Mouse (Mus musculus) G1E (cell line): ENCODE measurements around the gene Dusp11. TPM values are rescaled to one million over a fixed set of nuclear protein-coding genes. Genes with fewer than 3 reads are reported as not detected.
"Not testable (repeated sequence)": the region's sequence is repeated elsewhere in the genome, so short reads cannot be mapped to it uniquely, and the experiment has no call there.

Source experiments
- ATAC-seq: 2 replicates; pipeline ENCODE4 v1.8.0; 2016; ENCODE audit warnings: mild to moderate bottlenecking; ENCODE audit not compliant: insufficient number of reproducible peaks, poor library complexity, low FRiP score, severe bottlenecking; ENCODE audit errors: extremely low read depth
- DNase-seq: peaks from one replicate; pipeline ENCODE4 v3.0.0; 2012; ENCODE audit warnings: low spot score
- H3K27me3 ChIP-seq: 2 replicates; pipeline ENCODE4 v1.6.1; 2012; ENCODE audit warnings: mild to moderate bottlenecking, low read length, inconsistent platforms; ENCODE audit not compliant: insufficient read depth
- H3K36me3 ChIP-seq: replicated peaks from 2 replicates; pipeline ENCODE3; 2012; ENCODE audit warnings: mild to moderate bottlenecking, inconsistent platforms
- H3K4me1 ChIP-seq: 2 replicates; pipeline ENCODE4 v1.6.1; 2012; ENCODE audit warnings: low read depth, low read length, inconsistent platforms, mixed read lengths; ENCODE audit not compliant: insufficient read depth
- H3K4me3 ChIP-seq: 2 replicates; pipeline ENCODE4 v1.5.1; 2012; ENCODE audit warnings: low read depth, mild to moderate bottlenecking, inconsistent platforms, low read length, moderate library complexity, mixed read lengths
- H3K9me3 ChIP-seq: replicated peaks from 2 replicates; pipeline ENCODE4 v1.6.1; 2012; ENCODE audit warnings: inconsistent platforms
- CTCF ChIP-seq: IDR thresholded peaks from 2 replicates; pipeline ENCODE4 v1.5.1; 2012; ENCODE audit warnings: low read depth, low read length, inconsistent platforms, mixed read lengths
- GATA1 ChIP-seq: IDR thresholded peaks from 2 replicates; pipeline ENCODE4 v1.6.1; 2012; ENCODE audit warnings: borderline replicate concordance, low read length, inconsistent platforms, mixed read lengths
- GATA2 ChIP-seq: IDR thresholded peaks from 2 replicates; pipeline ENCODE4 v1.6.1; 2012; ENCODE audit warnings: low read depth, low read length, inconsistent platforms, borderline replicate concordance
- POLR2AphosphoS5 ChIP-seq: IDR thresholded peaks from 2 replicates; pipeline ENCODE4 v1.6.1; 2012; ENCODE audit warnings: low read depth, low read length, inconsistent platforms; ENCODE audit not compliant: insufficient replicate concordance
- TAL1 ChIP-seq: conservative IDR thresholded peaks from 2 replicates; pipeline ENCODE4 v1.6.1; 2012; ENCODE audit warnings: low read depth, low read length, inconsistent platforms, mixed read lengths
- polyA plus RNA-seq: library from polyadenylated mRNA; stranded (reverse); fragments of >175 nt; gene quantifications from 2 replicates; pipeline ENCODE4 v1.2.3, GENCODE M21; 2012
- total RNA-seq, 2 experiments: library from RNA; stranded (forward) in 1 of 2; stranded (reverse) in 1 of 2; fragments of 200-1000 nt in 1 of 2; fragments of >200 nt in 1 of 2; fragmentation: Nextera tagmentation in 1 of 2; gene quantifications; 2 replicates each; pipeline ENCODE4 v1.2.3; 2014 to 2017

Gene Dusp11
- total and polyA plus RNA-seq, 3 experiments: 59.6 to 254 (median 82.0) TPM

- no peak; the same call in 1 of the 2 replicates for ATAC-seq
Measured at GRCm38 (mm10) chr6:85969889-85970288, 8.4 kb upstream of the Dusp11 start.

GRCm38 (mm10) chr6:85966686-85967085 is 5.2 kb upstream of the Dusp11 start:
- ATAC-seq: no peak
- DNase-seq: no peak
- no peaks in the 10 kb centered on the region for H3K36me3 ChIP-seq

More at GRCm38 (mm10) chr6:85969889-85970288, 8.4 kb upstream of the Dusp11 start:
- Histone ChIP-seq H3K4me3 (no peak overlapping the region), H3K4me1 (peaks cover 4% of the 10 kb centered on the region; the same call in 1 of the 2 replicates), H3K36me3 (no peaks in the 10 kb centered on the region), H3K27me3 (peaks cover 36% of the 10 kb centered on the region), H3K9me3 (no peaks in the 10 kb centered on the region)
- TF ChIP-seq CTCF (no peak), GATA2 (no peak), GATA1 (no peak), POLR2AphosphoS5 (no peak)
- no peak for DNase-seq

GRCm38 (mm10) chr6:85966081-85966480 is 4.6 kb upstream of the Dusp11 start:
- not testable (repeated sequence) for H3K9me3 ChIP-seq, DNase-seq, H3K4me3 ChIP-seq, H3K36me3 ChIP-seq, ATAC-seq, H3K4me1 ChIP-seq
- H3K27me3 ChIP-seq: peaks cover 17% of the 10 kb centered on the region

More at GRCm38 (mm10) chr6:85966686-85967085, 5.2 kb upstream of the Dusp11 start:
- TF ChIP-seq POLR2AphosphoS5: no peak
- TF ChIP-seq GATA1: no peak
- peaks cover 23% of the 10 kb centered on the region for H3K27me3 ChIP-seq
- peaks cover 6% of the 10 kb centered on the region for H3K4me1 ChIP-seq
- no peaks in the 10 kb centered on the region for H3K9me3 ChIP-seq
- no peak overlapping the region for H3K4me3 ChIP-seq

- TF ChIP-seq CTCF (no peak), POLR2AphosphoS5 (no peak), GATA2 (no peak), GATA1 (no peak), TAL1 (no peak)
- H3K27me3 ChIP-seq: no peaks in the 10 kb centered on the region
- ATAC-seq (no peak), DNase-seq (no peak)
- H3K4me3 ChIP-seq: no peak overlapping the region
- H3K9me3 ChIP-seq: no peaks in the 10 kb centered on the region
- H3K36me3 ChIP-seq: peaks cover 67% of the 10 kb centered on the region
- peaks cover 19% of the 10 kb centered on the region for H3K4me1 ChIP-seq
Measured at GRCm38 (mm10) chr6:85957581-85957980, 3.9 kb downstream of the Dusp11 start.

- DNase-seq (no peak), ATAC-seq (no peak)
- H3K9me3 ChIP-seq: no peaks in the 10 kb centered on the region
- H3K36me3 ChIP-seq: peaks cover 97% of the 10 kb centered on the region
- H3K4me3 ChIP-seq: no peak overlapping the region
- no peaks in the 10 kb centered on the region for H3K27me3 ChIP-seq
- TF ChIP-seq GATA1 (no peak), TAL1 (no peak), GATA2 (no peak), CTCF (no peak), POLR2AphosphoS5 (no peak)
- no peaks in the 10 kb centered on the region; the same call in 1 of the 2 replicates for H3K4me1 ChIP-seq
Measured at GRCm38 (mm10) chr6:85948549-85948948, 12.9 kb downstream of the Dusp11 start.

- ATAC-seq: no peak
- TF ChIP-seq POLR2AphosphoS5: no peak
- no peak for TF ChIP-seq CTCF
- TF ChIP-seq GATA2: no peak
- no peak for TF ChIP-seq GATA1
- Histone ChIP-seq H3K36me3 (peaks cover 70% of the 10 kb centered on the region), H3K27me3 (no peaks in the 10 kb centered on the region), H3K4me1 (peaks cover 17% of the 10 kb centered on the region), H3K9me3 (no peaks in the 10 kb centered on the region), H3K4me3 (no peak overlapping the region)
- no peak for DNase-seq
Measured at GRCm38 (mm10) chr6:85942469-85942868, 19.0 kb downstream of the Dusp11 start.

GRCm38 (mm10) chr6:85938701-85939100 is 22.8 kb downstream of the Dusp11 start:
- no peaks in the 10 kb centered on the region for H3K9me3 ChIP-seq
- no peaks in the 10 kb centered on the region for H3K27me3 ChIP-seq
- ATAC-seq (no peak), DNase-seq (no peak)
- H3K4me1 ChIP-seq: peaks cover 28% of the 10 kb centered on the region
- TF ChIP-seq POLR2AphosphoS5: no peak
- TF ChIP-seq GATA2: no peak
- TF ChIP-seq TAL1: no peak
- TF ChIP-seq GATA1: no peak
- TF ChIP-seq CTCF: no peak
- H3K4me3 ChIP-seq: no peak overlapping the region
- H3K36me3 ChIP-seq: peaks cover 39% of the 10 kb centered on the region
